Mouse (Mus musculus): ENCODE results near the gene Tex36. TPM values are rescaled to one million over a fixed set of nuclear protein-coding genes. Genes with fewer than 3 reads are reported as not detected.

Tex36 gene
- polyA plus RNA-seq, 1 experiment from 2014 or later, result not detected

DNA sequence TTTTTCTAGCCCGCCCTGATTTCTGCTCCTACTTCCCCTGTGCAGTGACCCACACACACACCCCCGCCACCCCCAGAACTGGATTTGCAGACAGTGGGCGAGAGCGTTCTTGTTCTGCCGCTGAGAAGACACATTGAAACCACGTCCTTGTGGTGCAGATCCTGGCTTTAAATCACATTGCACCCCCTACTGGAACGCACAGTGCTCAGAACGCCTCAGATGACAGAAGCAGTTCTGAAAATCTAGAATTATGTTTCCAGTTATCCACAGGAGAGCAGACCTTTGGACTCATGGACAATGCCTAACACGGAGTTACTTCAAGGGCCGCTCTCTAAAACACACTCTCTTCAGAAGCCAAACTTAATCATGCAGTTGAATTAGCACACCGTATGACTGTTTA is 18.8 kb upstream of the Tex36 start:
- Histone ChIP-seq H3K27ac (replicated peaks) (0 out of 2 replicates have a peak overlapping the region, but pooled peaks have one; percentile 21), H3K4me2 (peak overlapping the region; percentile 31; the same call in 1 of the 2 replicates), H3K27me3 (no peaks in the 10 kb centered on the region), H3K9ac (no peak overlapping the region), H3K9me3 (no peaks in the 10 kb centered on the region), H3K36me3 (no peaks in the 10 kb centered on the region), H3K4me1 (replicated peaks) (peaks cover 9% of the 10 kb centered on the region; the same call in 1 of the 2 replicates), H3K4me3 (no peak overlapping the region)
- 40% methylated on average over 11 of the region's 11 CpGs for WGBS
- no peak for ATAC-seq (ENCODE audit: low FRiP score, low read depth)

DNA sequence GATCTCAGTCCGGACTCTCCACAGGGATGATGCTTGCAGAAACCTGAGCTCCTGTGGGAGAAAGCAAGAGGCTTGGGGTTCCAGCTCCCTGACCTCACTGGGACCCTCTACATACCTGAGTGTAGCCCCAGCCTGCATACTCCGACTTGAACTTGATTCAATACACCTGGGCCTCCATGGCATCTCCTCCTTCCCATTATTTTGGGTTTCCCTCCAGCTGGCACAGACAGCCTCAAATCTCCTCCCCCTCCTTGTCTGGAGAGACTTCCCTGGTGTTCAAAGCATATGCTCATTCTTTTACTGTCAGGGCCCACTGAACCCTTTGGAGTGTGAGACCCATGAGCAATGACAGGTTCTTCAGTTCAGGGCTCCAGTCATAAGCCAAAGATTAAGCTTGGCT is 11.0 kb upstream of the Tex36 start:
- WGBS, result 74% methylated on average over 2 of the region's 2 CpGs
- no peak for ATAC-seq (ENCODE audit: low FRiP score, low read depth)
- Histone ChIP-seq H3K36me3 (no peaks in the 10 kb centered on the region), H3K4me1 (replicated peaks) (peaks cover 18% of the 10 kb centered on the region), H3K4me2 (no peak overlapping the region), H3K4me3 (no peak overlapping the region), H3K9ac (no peak overlapping the region), H3K27ac (replicated peaks) (no peak overlapping the region), H3K27me3 (no peaks in the 10 kb centered on the region), H3K9me3 (no peaks in the 10 kb centered on the region)

DNA sequence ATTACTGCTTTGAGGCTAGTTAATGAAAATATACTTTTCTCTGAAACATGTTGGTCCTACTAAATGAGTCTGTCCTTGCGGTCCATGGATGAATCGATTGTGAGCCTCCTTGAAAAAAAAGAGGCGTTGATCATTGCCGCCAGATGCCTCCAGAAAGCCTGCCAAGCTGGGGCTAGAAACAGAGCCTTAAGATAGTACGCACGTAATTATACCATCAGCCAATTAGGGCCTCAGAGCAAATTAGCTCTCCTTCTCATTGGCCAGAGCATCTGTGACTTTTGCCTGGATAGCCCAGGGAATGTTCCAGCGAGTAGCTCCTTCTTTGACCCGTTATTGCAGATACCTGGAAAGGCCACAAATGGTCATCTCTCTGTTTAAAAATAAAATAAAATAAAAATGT is 7.6 kb upstream of the Tex36 start:
- Histone ChIP-seq H3K36me3 (no peaks in the 10 kb centered on the region), H3K4me1 (replicated peaks) (peaks cover 29% of the 10 kb centered on the region), H3K27ac (replicated peaks) (peak overlapping the region; percentile 69), H3K4me2 (peak overlapping the region; percentile 39; the same call in 1 of the 2 replicates), H3K9me3 (no peaks in the 10 kb centered on the region), H3K4me3 (no peak overlapping the region), H3K27me3 (no peaks in the 10 kb centered on the region), H3K9ac (no peak overlapping the region)
- no peak for ATAC-seq (ENCODE audit: low FRiP score, low read depth)
- WGBS, result 55% methylated on average over 8 of the region's 8 CpGs

DNA sequence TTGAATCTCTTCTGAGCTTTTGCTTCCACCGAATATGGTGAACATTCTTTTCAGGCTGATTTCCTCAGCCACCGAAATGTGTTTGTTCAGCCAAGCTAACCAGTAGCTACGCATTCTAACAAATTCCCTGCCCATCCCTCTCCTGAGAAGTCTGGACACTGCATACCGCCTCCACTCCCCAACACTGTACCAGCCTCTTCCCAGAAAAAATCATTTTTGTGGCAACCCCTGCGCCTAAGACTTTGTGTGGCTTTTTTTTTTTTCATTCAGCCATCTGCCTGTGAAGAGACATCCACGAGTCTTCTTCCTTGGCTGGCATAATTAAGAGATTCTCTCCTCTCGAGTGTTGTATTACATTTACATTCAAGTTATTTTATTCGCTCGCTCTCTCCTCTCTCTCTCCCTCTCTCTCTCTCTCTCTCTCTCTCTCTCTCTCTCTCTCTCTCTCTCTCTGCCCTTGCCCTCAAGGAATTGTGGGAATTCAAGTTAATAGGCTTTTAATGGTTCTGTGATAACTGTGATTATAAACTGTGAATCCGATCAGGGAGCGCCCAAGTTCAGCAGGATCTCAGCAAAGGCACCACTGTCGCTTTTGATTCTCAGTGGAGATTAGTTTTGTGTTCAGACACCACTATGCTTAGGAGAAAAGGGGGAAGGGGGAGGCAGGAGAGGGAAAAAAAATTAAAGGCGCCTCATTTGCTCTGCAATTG is 6.8 kb upstream of the Tex36 start:
- H3K27ac ChIP-seq (replicated peaks), result peak overlapping the region; percentile 69
- no peaks in the 10 kb centered on the region for H3K36me3 ChIP-seq
- H3K4me1 ChIP-seq (replicated peaks), result peaks cover 29% of the 10 kb centered on the region
- no peak overlapping the region for H3K4me3 ChIP-seq
- WGBS, result 41% methylated on average over 13 of the region's 13 CpGs
- 0 out of 2 replicates have a peak, but pooled peaks have one; percentile 50 for ATAC-seq (ENCODE audit: low FRiP score, low read depth)
- H3K9ac ChIP-seq, result no peak overlapping the region
- peak overlapping the region; percentile 39 for H3K4me2 ChIP-seq
- H3K27me3 ChIP-seq, result no peaks in the 10 kb centered on the region
- H3K9me3 ChIP-seq, result no peaks in the 10 kb centered on the region

DNA sequence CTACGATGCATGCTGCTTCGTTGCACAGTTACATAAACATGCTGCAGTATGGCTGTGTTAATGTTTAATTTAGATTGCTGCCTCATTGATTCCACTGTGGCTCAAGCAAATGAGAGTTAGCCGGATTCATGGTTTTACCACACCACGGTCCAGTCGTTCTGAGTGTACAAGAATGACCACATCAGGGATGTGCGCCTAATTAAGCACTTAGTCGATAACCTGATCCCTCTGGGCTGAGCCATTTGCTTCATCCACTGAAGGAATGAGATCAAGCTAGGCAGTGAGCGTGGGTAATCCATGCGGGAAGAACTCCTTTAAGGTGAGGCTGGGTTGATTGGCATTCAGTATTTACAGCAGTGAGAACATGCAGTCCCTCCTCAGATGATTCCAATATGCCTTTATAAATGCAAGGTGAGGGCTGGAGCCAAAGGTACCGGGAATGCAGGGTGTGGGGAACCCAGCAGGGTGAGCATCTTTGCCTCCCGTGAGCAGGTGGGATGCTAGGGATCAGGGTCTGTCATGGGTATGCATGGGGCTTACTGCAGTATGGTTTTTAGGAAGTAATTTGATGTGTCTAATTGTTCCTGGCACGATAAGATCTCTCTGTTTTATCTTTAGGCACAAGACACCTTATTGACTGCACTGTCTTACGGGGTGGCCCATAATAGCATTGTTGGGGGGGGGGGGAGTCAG is 6.1 kb upstream of the Tex36 start:
- Histone ChIP-seq H3K27ac (replicated peaks) (peak overlapping the region; percentile 69), H3K9me3 (no peaks in the 10 kb centered on the region), H3K4me1 (replicated peaks) (peaks cover 29% of the 10 kb centered on the region), H3K4me3 (no peak overlapping the region), H3K27me3 (no peaks in the 10 kb centered on the region), H3K36me3 (no peaks in the 10 kb centered on the region), H3K9ac (no peak overlapping the region), H3K4me2 (peak overlapping the region; percentile 39)
- WGBS, result 54% methylated on average over 13 of the region's 13 CpGs
- peak; percentile 51; the same call in 1 of the 2 replicates for ATAC-seq (ENCODE audit: low FRiP score, low read depth)

DNA sequence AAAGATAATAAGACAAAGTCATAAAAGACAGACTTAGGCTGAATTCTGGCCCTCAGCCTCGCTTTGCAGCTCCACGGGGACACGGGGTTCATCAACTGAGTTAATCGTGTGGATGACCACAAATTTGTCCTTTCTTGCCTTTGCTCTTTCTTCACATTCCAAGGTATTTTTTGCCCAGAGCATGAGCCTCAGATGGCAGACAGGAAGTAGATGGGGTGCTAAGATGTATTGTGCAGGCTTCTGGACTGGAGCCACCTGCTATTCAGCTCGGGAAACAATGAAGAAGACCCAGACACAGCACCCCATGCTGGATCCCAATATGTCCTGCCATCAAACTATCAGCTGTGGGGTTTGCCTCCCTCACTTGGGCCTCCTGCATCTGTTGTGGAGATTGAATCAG is 5.4 kb upstream of the Tex36 start:
- H3K36me3 ChIP-seq, result no peaks in the 10 kb centered on the region
- ATAC-seq (ENCODE audit: low FRiP score, low read depth), result no peak
- no peaks in the 10 kb centered on the region for H3K27me3 ChIP-seq
- no peaks in the 10 kb centered on the region for H3K9me3 ChIP-seq
- H3K9ac ChIP-seq, result no peak overlapping the region
- no peak overlapping the region for H3K4me2 ChIP-seq
- WGBS, result 56% methylated on average over 5 of the region's 5 CpGs
- H3K4me1 ChIP-seq (replicated peaks), result peaks cover 29% of the 10 kb centered on the region
- H3K27ac ChIP-seq (replicated peaks), result peak overlapping the region; percentile 7; the same call in 1 of the 2 replicates
- no peak overlapping the region for H3K4me3 ChIP-seq

DNA sequence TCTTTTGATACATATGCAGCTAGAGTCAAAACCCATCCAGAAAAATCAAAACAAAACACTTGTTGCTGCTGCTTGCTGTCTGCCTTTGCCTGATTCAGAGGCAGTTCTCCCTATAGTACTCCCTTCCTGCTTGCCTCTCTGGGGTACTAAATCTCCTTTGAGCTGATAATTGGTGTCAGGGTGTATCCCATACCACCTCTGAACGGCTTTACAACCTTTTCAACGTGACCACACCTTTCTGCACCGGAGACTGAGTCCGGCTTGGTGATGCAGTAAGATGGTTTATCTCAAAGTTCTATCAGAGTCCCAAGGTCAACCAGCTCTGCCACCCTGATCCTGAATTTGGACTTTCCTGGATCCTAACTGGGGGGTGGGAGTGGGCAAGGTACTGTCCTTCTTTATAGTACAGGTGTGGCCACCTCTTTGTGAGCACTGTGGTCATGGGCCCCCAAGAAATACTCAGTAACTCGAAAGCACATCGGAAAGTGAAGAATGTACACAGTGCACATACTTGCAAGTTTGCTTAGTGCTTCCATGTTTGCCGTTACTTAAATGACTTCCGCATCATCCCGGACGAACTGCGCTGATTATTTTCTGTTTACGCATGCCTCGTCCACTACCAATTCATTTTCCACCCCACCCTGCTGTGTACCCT is 2.6 kb upstream of the Tex36 start:
- Histone ChIP-seq H3K4me3 (no peak overlapping the region), H3K27ac (replicated peaks) (no peak overlapping the region), H3K9ac (no peak overlapping the region), H3K9me3 (no peaks in the 10 kb centered on the region), H3K27me3 (no peaks in the 10 kb centered on the region), H3K4me2 (no peak overlapping the region), H3K36me3 (no peaks in the 10 kb centered on the region), H3K4me1 (replicated peaks) (peaks cover 27% of the 10 kb centered on the region)
- 83% methylated on average over 13 of the region's 13 CpGs for WGBS
- no peak for ATAC-seq (ENCODE audit: low FRiP score, low read depth)

DNA sequence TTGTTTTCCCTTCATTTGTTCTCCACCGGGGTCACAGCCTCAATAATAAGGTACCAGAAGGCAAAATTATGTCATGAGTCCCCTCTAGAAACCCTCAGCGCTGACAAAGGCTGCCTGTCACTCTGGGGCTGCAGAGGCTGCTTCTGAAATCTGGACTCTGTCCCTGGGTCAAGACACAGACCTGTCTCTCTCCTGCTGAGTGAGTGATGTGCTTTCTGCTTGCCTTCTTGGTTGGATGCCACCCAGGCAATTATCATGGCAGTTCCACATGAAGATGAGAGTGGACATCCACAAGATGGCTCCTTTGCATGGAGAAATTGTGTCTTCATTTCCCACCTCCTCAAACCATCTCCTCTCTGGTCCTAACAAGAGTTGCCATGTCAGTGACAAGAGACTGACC is 1.2 kb upstream of the Tex36 start:
- no peak overlapping the region for H3K4me3 ChIP-seq
- H3K27me3 ChIP-seq, result no peaks in the 10 kb centered on the region
- peaks cover 13% of the 10 kb centered on the region for H3K4me1 ChIP-seq (replicated peaks)
- H3K27ac ChIP-seq (replicated peaks), result no peak overlapping the region
- ATAC-seq (ENCODE audit: low FRiP score, low read depth), result no peak
- no peak overlapping the region for H3K9ac ChIP-seq
- 77% methylated on average over 2 of the region's 2 CpGs for WGBS
- no peaks in the 10 kb centered on the region for H3K36me3 ChIP-seq
- no peaks in the 10 kb centered on the region for H3K9me3 ChIP-seq
- H3K4me2 ChIP-seq, result no peak overlapping the region

DNA sequence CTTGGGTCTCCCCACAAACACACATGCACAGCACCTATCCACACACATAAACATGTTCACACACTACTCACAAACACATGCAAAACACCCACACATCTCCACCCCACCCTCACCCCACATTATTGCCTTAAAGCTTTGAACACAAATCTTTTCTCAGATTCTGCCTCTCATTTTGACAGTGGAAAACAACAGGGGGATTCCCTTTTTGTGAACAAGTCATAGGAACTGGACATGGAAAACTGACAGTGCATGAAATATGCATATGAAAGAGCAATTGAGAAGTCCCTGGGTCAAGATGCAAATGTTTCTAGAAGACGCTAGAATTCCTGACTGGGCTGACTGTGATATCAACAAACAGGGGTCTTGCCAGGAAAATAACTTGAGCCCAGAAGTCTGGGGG is 1.4 kb downstream of the Tex36 start:
- no peaks in the 10 kb centered on the region for H3K27me3 ChIP-seq
- no peak overlapping the region for H3K4me3 ChIP-seq
- H3K36me3 ChIP-seq, result no peaks in the 10 kb centered on the region
- no peak overlapping the region for H3K27ac ChIP-seq (replicated peaks)
- H3K9me3 ChIP-seq, result no peaks in the 10 kb centered on the region
- no peak for ATAC-seq (ENCODE audit: low FRiP score, low read depth)
- H3K4me1 ChIP-seq (replicated peaks), result no peaks in the 10 kb centered on the region
- no peak overlapping the region for H3K9ac ChIP-seq
- no peak overlapping the region for H3K4me2 ChIP-seq
- 39% methylated on average over 1 of the region's 1 CpGs for WGBS

DNA sequence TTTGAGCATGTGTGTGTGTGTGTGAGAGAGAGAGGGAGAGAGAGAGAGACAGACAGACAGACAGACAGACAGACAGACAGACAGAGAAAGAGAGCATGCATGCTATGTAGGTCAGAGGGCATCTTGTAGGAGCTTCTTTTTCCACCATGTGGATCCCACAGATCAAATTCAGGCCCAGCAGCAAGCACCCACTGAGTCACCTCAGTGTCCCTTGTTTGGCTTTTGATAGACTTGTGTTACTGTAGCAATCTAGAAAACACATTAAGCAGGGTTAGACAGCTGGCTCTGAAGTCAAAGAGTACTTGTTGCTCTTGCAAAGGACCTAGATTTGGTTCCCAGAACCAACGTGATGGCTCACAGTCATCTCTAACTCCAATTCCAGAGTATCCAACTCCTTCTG is 10.2 kb downstream of the Tex36 start:
- Histone ChIP-seq H3K36me3 (no peaks in the 10 kb centered on the region), H3K27me3 (no peaks in the 10 kb centered on the region), H3K27ac (replicated peaks) (no peak overlapping the region), H3K9ac (no peak overlapping the region), H3K9me3 (no peaks in the 10 kb centered on the region), H3K4me3 (no peak overlapping the region), H3K4me2 (no peak overlapping the region), H3K4me1 (replicated peaks) (no peaks in the 10 kb centered on the region)
- WGBS, result 82% methylated on average over 1 of the region's 1 CpGs
- ATAC-seq (ENCODE audit: low FRiP score, low read depth), result no peak

DNA sequence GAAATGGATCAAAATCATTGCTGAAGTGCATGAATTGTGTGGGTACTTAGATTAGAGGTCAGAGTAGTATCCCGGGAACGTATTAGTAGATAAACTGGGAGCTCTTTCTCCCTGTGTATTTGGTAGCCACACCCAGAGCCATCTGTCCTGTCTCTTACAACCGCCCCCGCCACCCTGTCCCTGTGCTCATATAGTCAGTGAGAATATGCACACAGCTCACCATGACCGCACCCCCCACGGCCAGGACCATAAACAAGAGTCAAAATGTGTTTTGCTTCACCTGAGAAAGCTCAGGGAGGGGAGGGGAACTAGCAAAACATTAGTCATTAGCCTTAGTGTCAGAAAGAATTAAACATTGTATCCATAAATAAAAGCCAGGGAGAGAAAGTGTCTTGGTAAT is 18.7 kb downstream of the Tex36 start:
- no peaks in the 10 kb centered on the region for H3K9me3 ChIP-seq
- ATAC-seq (ENCODE audit: low FRiP score, low read depth), result no peak
- H3K4me3 ChIP-seq, result no peak overlapping the region
- H3K27me3 ChIP-seq, result no peaks in the 10 kb centered on the region
- no peaks in the 10 kb centered on the region for H3K36me3 ChIP-seq
- no peak overlapping the region for H3K9ac ChIP-seq
- H3K4me1 ChIP-seq (replicated peaks), result no peaks in the 10 kb centered on the region
- no peak overlapping the region for H3K4me2 ChIP-seq
- WGBS, result 92% methylated on average over 6 of the region's 6 CpGs
- H3K27ac ChIP-seq (replicated peaks), result no peak overlapping the region

DNA sequence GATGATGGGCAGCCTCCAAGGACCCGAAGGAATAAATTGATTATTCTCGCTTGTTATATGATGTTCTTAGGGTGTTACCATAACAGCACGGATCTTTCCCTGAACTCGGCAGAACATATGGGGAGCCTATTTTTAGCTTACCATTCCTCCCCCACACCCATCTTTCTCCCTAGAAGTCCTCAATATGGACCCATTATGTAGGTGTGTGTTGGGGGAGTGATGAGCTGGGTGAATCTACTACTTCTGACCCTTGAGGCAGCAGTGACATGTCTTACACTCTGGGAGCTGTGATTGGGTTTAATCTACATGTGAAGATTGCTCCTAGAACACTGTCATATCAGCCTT is 21.7 kb downstream of the Tex36 start:
- ATAC-seq (ENCODE audit: low FRiP score, low read depth), result no peak

More for the DNA sequence above, 21.7 kb downstream of the Tex36 start:
- no peak overlapping the region for H3K4me3 ChIP-seq
- no peaks in the 10 kb centered on the region for H3K4me1 ChIP-seq (replicated peaks)
- no peaks in the 10 kb centered on the region for H3K27me3 ChIP-seq
- no peak overlapping the region for H3K27ac ChIP-seq (replicated peaks)
- no peaks in the 10 kb centered on the region for H3K9me3 ChIP-seq
- H3K4me2 ChIP-seq, result no peak overlapping the region
- H3K9ac ChIP-seq, result no peak overlapping the region
- whole genome bisulfite sequencing, result 79% methylated on average over 4 of the region's 4 CpGs
- H3K36me3 ChIP-seq, result no peaks in the 10 kb centered on the region

All from hindbrain, embryonic 15.5 days (tissue).